Mouse (Mus musculus): ENCODE measurements around the gene Gtf3c2. TPM values are rescaled to one million over a fixed set of nuclear protein-coding genes. Genes with fewer than 3 reads are reported as not detected.
A peak's percentile ranks its signal among the peaks of the same experiment; 100 is the strongest.

Gene Gtf3c2
- total RNA-seq, 1 experiment = 73.8 TPM

- peaks cover 50% of the 10 kb centered on the region for H3K36me3 ChIP-seq (ENCODE audit: control insufficient read depth, insufficient read depth, low read length, poor library complexity, severe bottlenecking)
- H3K4me3 ChIP-seq (ENCODE audit: insufficient read depth in 1 of 2, low read depth in 1 of 2, low read length in 2 of 2, poor library complexity in 1 of 2, severe bottlenecking in 1 of 2) = no peak overlapping the region
- DNase-seq (ENCODE audit: low read depth, low spot score) = no peak
- no peak overlapping the region for H3K9ac ChIP-seq (ENCODE audit: insufficient read depth, low read depth, low read length, poor library complexity, severe bottlenecking)
- in situ Hi-C loops (cut with MboI; ENCODE audit: low sequenced_read_pairs in 2 of 2, unreplicated experiment in 2 of 2) = no loop called here
- peaks cover 11 to 12% of the 10 kb centered on the region in 2 experiments for H3K4me1 ChIP-seq (ENCODE audit: control insufficient read depth in 2 of 2, insufficient read depth in 2 of 2, low read length in 2 of 2, poor library complexity in 1 of 2)
- TF ChIP-seq HCFC1 (IDR thresholded peaks at IDR 0.05; ENCODE audit: borderline replicate concordance, insufficient read depth, low read length) (no peak), ZNF384 (IDR thresholded peaks at IDR 0.05; ENCODE audit: low read depth, low read length) (no peak)
- H3K27ac ChIP-seq (ENCODE audit: insufficient read depth, low read depth, low read length, poor library complexity, severe bottlenecking) = no peak overlapping the region
- no peaks in the 10 kb centered on the region for H3K9me3 ChIP-seq (ENCODE audit: control insufficient read depth, insufficient read depth, low read depth, low read length)
These were observed 16.3 kb upstream of the Gtf3c2 start for GRCm38 (mm10) chr5:31196207-31196606.

GRCm38 (mm10) chr5:31195671-31196070 is 15.7 kb upstream of the Gtf3c2 start:
- Histone ChIP-seq H3K9ac (ENCODE audit: insufficient read depth, low read depth, low read length, poor library complexity, severe bottlenecking) (no peak overlapping the region), H3K4me3 (ENCODE audit: insufficient read depth in 1 of 2, low read depth in 1 of 2, low read length in 2 of 2, poor library complexity in 1 of 2, severe bottlenecking in 1 of 2) (no peak overlapping the region), H3K27ac (ENCODE audit: insufficient read depth, low read depth, low read length, poor library complexity, severe bottlenecking) (no peak overlapping the region), H3K4me1 (ENCODE audit: control insufficient read depth in 2 of 2, insufficient read depth in 2 of 2, low read length in 2 of 2, poor library complexity in 1 of 2) (peaks cover 9 to 12% of the 10 kb centered on the region in 2 experiments), H3K36me3 (ENCODE audit: control insufficient read depth, insufficient read depth, low read length, poor library complexity, severe bottlenecking) (peaks cover 55% of the 10 kb centered on the region), H3K9me3 (ENCODE audit: control insufficient read depth, insufficient read depth, low read depth, low read length) (no peaks in the 10 kb centered on the region)
- no peak for DNase-seq (ENCODE audit: low read depth, low spot score)
- TF ChIP-seq CHD2 (IDR thresholded peaks at IDR 0.05; ENCODE audit: low read depth, low read length) (no peak), ZNF384 (IDR thresholded peaks at IDR 0.05; ENCODE audit: low read depth, low read length) (no peak), MAFK (IDR thresholded peaks at IDR 0.05; ENCODE audit: insufficient read depth, low read depth, low read length) (no peak), HCFC1 (IDR thresholded peaks at IDR 0.05; ENCODE audit: borderline replicate concordance, insufficient read depth, low read length) (no peak), ZC3H11A (IDR thresholded peaks at IDR 0.05; ENCODE audit: borderline replicate concordance, low read depth, low read length) (no peak)
- in situ Hi-C loops (cut with MboI; ENCODE audit: low sequenced_read_pairs in 2 of 2, unreplicated experiment in 2 of 2) = no loop called here

- in situ Hi-C loops (cut with MboI; ENCODE audit: low sequenced_read_pairs in 2 of 2, unreplicated experiment in 2 of 2) = no loop called here
- H3K27ac ChIP-seq (ENCODE audit: insufficient read depth, low read depth, low read length, poor library complexity, severe bottlenecking) = peak overlapping the region; percentile 45; the same call in 1 of the 2 replicates
- TF ChIP-seq ZNF384 (IDR thresholded peaks at IDR 0.05; ENCODE audit: low read depth, low read length) (no peak), MAFK (IDR thresholded peaks at IDR 0.05; ENCODE audit: insufficient read depth, low read depth, low read length) (no peak), CHD2 (IDR thresholded peaks at IDR 0.05; ENCODE audit: low read depth, low read length) (no peak), ZC3H11A (IDR thresholded peaks at IDR 0.05; ENCODE audit: borderline replicate concordance, low read depth, low read length) (no peak), HCFC1 (IDR thresholded peaks at IDR 0.05; ENCODE audit: borderline replicate concordance, insufficient read depth, low read length) (no peak)
- no peak for DNase-seq (ENCODE audit: low read depth, low spot score)
- H3K9ac ChIP-seq (ENCODE audit: insufficient read depth, low read depth, low read length, poor library complexity, severe bottlenecking) = peak overlapping the region; percentile 32; the same call in 1 of the 2 replicates
- peaks cover 58% of the 10 kb centered on the region for H3K36me3 ChIP-seq (ENCODE audit: control insufficient read depth, insufficient read depth, low read length, poor library complexity, severe bottlenecking)
- no peaks in the 10 kb centered on the region for H3K9me3 ChIP-seq (ENCODE audit: control insufficient read depth, insufficient read depth, low read depth, low read length)
- H3K4me3 ChIP-seq (ENCODE audit: insufficient read depth in 1 of 2, low read depth in 1 of 2, low read length in 2 of 2, poor library complexity in 1 of 2, severe bottlenecking in 1 of 2) = peak overlapping the region in 1 of 2 experiments; percentile 92; a peak in 2 of 4 replicates
- peaks cover 9 to 12% of the 10 kb centered on the region in 2 experiments for H3K4me1 ChIP-seq (ENCODE audit: control insufficient read depth in 2 of 2, insufficient read depth in 2 of 2, low read length in 2 of 2, poor library complexity in 1 of 2)
These were observed 14.8 kb upstream of the Gtf3c2 start for GRCm38 (mm10) chr5:31194486-31195485.

GRCm38 (mm10) chr5:31193631-31194281 is 13.8 kb upstream of the Gtf3c2 start:
- Histone ChIP-seq H3K27ac (ENCODE audit: insufficient read depth, low read depth, low read length, poor library complexity, severe bottlenecking) (no peak overlapping the region), H3K4me3 (ENCODE audit: insufficient read depth in 1 of 2, low read depth in 1 of 2, low read length in 2 of 2, poor library complexity in 1 of 2, severe bottlenecking in 1 of 2) (peak overlapping the region; percentile 76 to 92), H3K9me3 (ENCODE audit: control insufficient read depth, insufficient read depth, low read depth, low read length) (no peaks in the 10 kb centered on the region), H3K9ac (ENCODE audit: insufficient read depth, low read depth, low read length, poor library complexity, severe bottlenecking) (peak overlapping the region; percentile 83), H3K4me1 (ENCODE audit: control insufficient read depth in 2 of 2, insufficient read depth in 2 of 2, low read length in 2 of 2, poor library complexity in 1 of 2) (peaks cover 8 to 9% of the 10 kb centered on the region in 2 experiments), H3K36me3 (ENCODE audit: control insufficient read depth, insufficient read depth, low read length, poor library complexity, severe bottlenecking) (peaks cover 52% of the 10 kb centered on the region)
- TF ChIP-seq MAFK (IDR thresholded peaks at IDR 0.05; ENCODE audit: insufficient read depth, low read depth, low read length) (no peak), HCFC1 (IDR thresholded peaks at IDR 0.05; ENCODE audit: borderline replicate concordance, insufficient read depth, low read length) (no peak), CHD2 (IDR thresholded peaks at IDR 0.05; ENCODE audit: low read depth, low read length) (no peak), ZC3H11A (IDR thresholded peaks at IDR 0.05; ENCODE audit: borderline replicate concordance, low read depth, low read length) (no peak), ZNF384 (IDR thresholded peaks at IDR 0.05; ENCODE audit: low read depth, low read length) (no peak)
- DNase-seq (ENCODE audit: low read depth, low spot score) = no peak
- in situ Hi-C loops (cut with MboI; ENCODE audit: low sequenced_read_pairs in 2 of 2, unreplicated experiment in 2 of 2) = no loop called here

Data from ES-E14 (cell line).